Mouse (Mus musculus) MEL (cell line): ENCODE data around the gene Vopp1. TPM values are rescaled to one million over a fixed set of nuclear protein-coding genes. Genes with fewer than 3 reads are reported as not detected.

Experiments used
- DNase-seq: peaks from one replicate; pipeline ENCODE4 v3.0.0; 2011; ENCODE audit warnings: low read depth, low spot score
- H3K27ac ChIP-seq: 2 replicates; pipeline ENCODE4 v1.5.1; 2012; ENCODE audit warnings: low read depth, mild to moderate bottlenecking, control low read depth, low read length, moderate library complexity; ENCODE audit not compliant: control insufficient read depth
- H3K27me3 ChIP-seq, 2 experiments: fragments of 150-350 bp in 1 of 2; sonication (generic) in 1 of 2; 2 replicates each; pipeline ENCODE4 v1.6.1; 2012; ENCODE audit warnings: low read length in 2 of 2, mild to moderate bottlenecking in 2 of 2, improper control_type of control experiment in 1 of 2, moderate library complexity in 1 of 2; ENCODE audit not compliant: insufficient read depth in 2 of 2, control insufficient read depth in 1 of 2
- H3K36me3 ChIP-seq, 2 experiments: 2 replicates each; pipeline ENCODE4 v1.6.1; 2012 to 2014; ENCODE audit warnings: low read length in 2 of 2, improper control_type of control experiment in 1 of 2, inconsistent platforms in 1 of 2, mild to moderate bottlenecking in 1 of 2; ENCODE audit not compliant: insufficient read depth in 2 of 2, control insufficient read depth in 1 of 2
- H3K4me1 ChIP-seq, 2 experiments: fragments of 150-350 bp in 1 of 2; sonication (generic) in 1 of 2; 2 replicates each; pipeline ENCODE4 v1.6.1; 2012; ENCODE audit warnings: low read length in 2 of 2, improper control_type of control experiment in 1 of 2, mild to moderate bottlenecking in 1 of 2; ENCODE audit not compliant: insufficient read depth in 2 of 2, control insufficient read depth in 1 of 2
- H3K4me3 ChIP-seq, 2 experiments: fragments of 150-350 bp in 1 of 2; sonication (generic) in 1 of 2; 2 replicates each; pipeline ENCODE4 v1.5.1; 2012; ENCODE audit warnings: low read depth in 2 of 2, low read length in 2 of 2, mild to moderate bottlenecking in 2 of 2, moderate library complexity in 2 of 2, control low read depth in 1 of 2, improper control_type of control experiment in 1 of 2; ENCODE audit not compliant: control insufficient read depth in 1 of 2, insufficient read depth in 1 of 2
- H3K79me2 ChIP-seq: 2 replicates; pipeline ENCODE4 v1.6.1; 2012; ENCODE audit warnings: mild to moderate bottlenecking, low read length, moderate library complexity; ENCODE audit not compliant: control insufficient read depth, poor library complexity, insufficient read depth
- H3K9ac ChIP-seq: 2 replicates; pipeline ENCODE4 v1.6.1; 2012; ENCODE audit warnings: low read depth, mild to moderate bottlenecking, control low read depth, low read length, moderate library complexity; ENCODE audit not compliant: control insufficient read depth, poor library complexity, severe bottlenecking
- H3K9me3 ChIP-seq: fragments of 150-350 bp; sonication (generic); replicated peaks from 2 replicates; pipeline ENCODE4 v1.6.1; 2012; ENCODE audit warnings: mild to moderate bottlenecking, low read length, improper control_type of control experiment, moderate library complexity; ENCODE audit not compliant: insufficient read depth
- BHLHE40 ChIP-seq: IDR thresholded peaks from 2 replicates; pipeline ENCODE4 v1.6.1; 2012; ENCODE audit warnings: low read depth, mild to moderate bottlenecking, inconsistent platforms, low read length, improper control_type of control experiment, borderline replicate concordance
- CHD1 ChIP-seq: IDR thresholded peaks from 2 replicates; pipeline ENCODE4 v1.6.1; 2012; ENCODE audit warnings: low read depth, mild to moderate bottlenecking, inconsistent platforms, low read length, improper control_type of control experiment
- CHD2 ChIP-seq: IDR thresholded peaks from 2 replicates; pipeline ENCODE4 v1.6.1; 2011; ENCODE audit warnings: low read length, improper control_type of control experiment
- ELF1 ChIP-seq: IDR thresholded peaks from 2 replicates; pipeline ENCODE4 v1.6.1; 2014; ENCODE audit warnings: low read depth, mild to moderate bottlenecking, inconsistent platforms, low read length, improper control_type of control experiment, moderate library complexity
- EP300 ChIP-seq, 2 experiments: IDR thresholded peaks; 2 replicates each; pipeline ENCODE4 v1.6.1; 2011; ENCODE audit warnings: improper control_type of control experiment in 2 of 2, low read length in 2 of 2, low read depth in 1 of 2, mild to moderate bottlenecking in 1 of 2
- ETS1 ChIP-seq: IDR thresholded peaks from 2 replicates; pipeline ENCODE4 v1.6.1; 2012; ENCODE audit warnings: low read depth, mild to moderate bottlenecking, inconsistent platforms, low read length, improper control_type of control experiment, moderate library complexity
- GATA1 ChIP-seq: IDR thresholded peaks from 2 replicates; pipeline ENCODE4 v1.6.1; 2011; ENCODE audit warnings: low read depth, low read length, improper control_type of control experiment
- HCFC1 ChIP-seq: IDR thresholded peaks from 2 replicates; pipeline ENCODE4 v1.6.1; 2012; ENCODE audit warnings: low read depth, mild to moderate bottlenecking, inconsistent platforms, low read length, improper control_type of control experiment, moderate library complexity
- JUND ChIP-seq: IDR thresholded peaks from 2 replicates; pipeline ENCODE4 v1.6.1; 2011; ENCODE audit warnings: low read depth, mild to moderate bottlenecking, improper control_type of control experiment, low read length
- KAT2A ChIP-seq: conservative IDR thresholded peaks from 2 replicates; pipeline ENCODE4 v1.6.1; 2012; ENCODE audit warnings: low read depth, low read length, improper control_type of control experiment, inconsistent platforms
- MAX ChIP-seq: IDR thresholded peaks from 2 replicates; pipeline ENCODE4 v1.6.1; 2011; ENCODE audit warnings: low read length, improper control_type of control experiment
- MAZ ChIP-seq: IDR thresholded peaks from 2 replicates; pipeline ENCODE4 v1.6.1; 2012; ENCODE audit warnings: low read depth, mild to moderate bottlenecking, inconsistent platforms, low read length, improper control_type of control experiment
- MEF2A ChIP-seq: IDR thresholded peaks from 2 replicates; pipeline ENCODE4 v1.6.1; 2014; ENCODE audit warnings: low read depth, mild to moderate bottlenecking, inconsistent platforms, low read length, improper control_type of control experiment; ENCODE audit not compliant: poor library complexity, insufficient replicate concordance, severe bottlenecking; ENCODE audit errors: extremely low read depth
- MXI1 ChIP-seq: IDR thresholded peaks from 2 replicates; pipeline ENCODE4 v1.6.1; 2011; ENCODE audit warnings: mild to moderate bottlenecking, low read depth, low read length, improper control_type of control experiment
- MYC ChIP-seq: IDR thresholded peaks from 2 replicates; pipeline ENCODE4 v1.6.1; 2011; ENCODE audit warnings: low read depth, mild to moderate bottlenecking, low read length, improper control_type of control experiment, moderate library complexity
- NELFE ChIP-seq: IDR thresholded peaks from 2 replicates; pipeline ENCODE4 v1.6.1; 2011; ENCODE audit warnings: low read depth, low read length, improper control_type of control experiment
- NRF1 ChIP-seq: IDR thresholded peaks from 2 replicates; pipeline ENCODE4 v1.6.1; 2014; ENCODE audit warnings: low read depth, mild to moderate bottlenecking, inconsistent platforms, low read length, improper control_type of control experiment, moderate library complexity; ENCODE audit not compliant: poor library complexity, insufficient read depth, severe bottlenecking
- POLR2A ChIP-seq, 2 experiments: IDR thresholded peaks; 2 replicates each; pipeline ENCODE4 v1.6.1; 2011 to 2012; ENCODE audit warnings: low read length in 2 of 2, mild to moderate bottlenecking in 2 of 2, control low read depth in 1 of 2, improper control_type of control experiment in 1 of 2, low read depth in 1 of 2, moderate library complexity in 1 of 2; ENCODE audit not compliant: control insufficient read depth in 1 of 2, insufficient read depth in 1 of 2, poor library complexity in 1 of 2
- POLR2AphosphoS2 ChIP-seq: IDR thresholded peaks from 2 replicates; pipeline ENCODE4 v1.6.1; 2011; ENCODE audit warnings: low read length, improper control_type of control experiment
- POLR2AphosphoS5 ChIP-seq: IDR thresholded peaks from 2 replicates; pipeline ENCODE4 v1.6.1; 2012; ENCODE audit warnings: low read depth, borderline replicate concordance, mild to moderate bottlenecking, inconsistent platforms, low read length, moderate library complexity, mixed read lengths
- RCOR1 ChIP-seq: IDR thresholded peaks from 2 replicates; pipeline ENCODE4 v1.6.1; 2012; ENCODE audit warnings: low read depth, mild to moderate bottlenecking, inconsistent platforms, low read length, improper control_type of control experiment
- SIN3A ChIP-seq: IDR thresholded peaks from 2 replicates; pipeline ENCODE4 v1.6.1; 2012; ENCODE audit warnings: low read length, improper control_type of control experiment, inconsistent platforms
- TBP ChIP-seq: IDR thresholded peaks from 2 replicates; pipeline ENCODE4 v1.8.0; 2011; ENCODE audit warnings: low read depth, low read length, improper control_type of control experiment
- TCF12 ChIP-seq: IDR thresholded peaks from 2 replicates; pipeline ENCODE4 v1.6.1; 2014; ENCODE audit warnings: low read depth, mild to moderate bottlenecking, inconsistent platforms, low read length, improper control_type of control experiment, moderate library complexity
- UBTF ChIP-seq: IDR thresholded peaks from 2 replicates; pipeline ENCODE4 v1.6.1; 2012; ENCODE audit warnings: low read depth, mild to moderate bottlenecking, inconsistent platforms, low read length, improper control_type of control experiment, moderate library complexity, borderline replicate concordance; ENCODE audit not compliant: insufficient read depth
- USF1 ChIP-seq: IDR thresholded peaks from 2 replicates; pipeline ENCODE4 v1.6.1; 2014; ENCODE audit warnings: low read depth, mild to moderate bottlenecking, inconsistent platforms, low read length, improper control_type of control experiment, moderate library complexity
- USF2 ChIP-seq, 2 experiments: IDR thresholded peaks; 2 replicates each; pipeline ENCODE4 v1.6.1; 2011 to 2012; ENCODE audit warnings: improper control_type of control experiment in 2 of 2, low read length in 2 of 2, borderline replicate concordance in 1 of 2, inconsistent platforms in 1 of 2, low read depth in 1 of 2, mild to moderate bottlenecking in 1 of 2; ENCODE audit not compliant: insufficient read depth in 1 of 2
- ZKSCAN1 ChIP-seq: IDR thresholded peaks from 2 replicates; pipeline ENCODE4 v1.6.1; 2012; ENCODE audit warnings: low read depth, mild to moderate bottlenecking, inconsistent platforms, low read length, improper control_type of control experiment, moderate library complexity
- polyA plus RNA-seq, 2 experiments: library from polyadenylated mRNA; stranded (reverse) in 1 of 2; unstranded in 1 of 2; fragments of >175 nt in 1 of 2; fragments of >200 nt in 1 of 2; gene quantifications; 2 replicates each; pipeline versions ENCODE4 v1.2.1 to v1.2.4; 2012; ENCODE audit warnings: low replicate concordance in 2 of 2, low read depth in 1 of 2; ENCODE audit not compliant: insufficient read length in 2 of 2, insufficient read depth in 1 of 2, missing spikeins in 1 of 2
- total RNA-seq: library from RNA; depleted of rRNA; stranded (reverse); fragments of 300-350 nt; gene quantifications from 2 replicates; pipeline ENCODE4 v1.2.3, GENCODE M21; 2012

Vopp1 gene
- total and polyA plus RNA-seq, 3 experiments, result 14.2 to 17.0 TPM; not detected in 1

GRCm38 (mm10) chr6:57691467-57692261, 133.3 kb downstream of the Vopp1 start, which contains the start of gene Pyurf:
Pyurf (minus strand) TSS chr6:57692078.
- Histone ChIP-seq H3K9ac (peak within 1 kb of the TSS; percentile 80), H3K27me3 (no peaks in the 10 kb centered on the region), H3K27ac (peak within 1 kb of the TSS; percentile 57), H3K4me1 (peaks cover 3 to 5% of the 10 kb centered on the region in 2 experiments; a peak in 3 of 4 replicates), H3K36me3 (peaks cover 0 to 4% of the 10 kb centered on the region in 2 experiments; a peak in 3 of 4 replicates), H3K9me3 (no peaks in the 10 kb centered on the region), H3K4me3 (peak within 1 kb of the TSS; percentile 84 to 85), H3K79me2 (no peaks in the 10 kb centered on the region; the same call in 1 of the 2 replicates)
- 0 out of 2 replicates have a peak, but pooled peaks have one; percentile 16 for TF ChIP-seq HCFC1
- TF ChIP-seq MEF2A, result no peak
- no peak for TF ChIP-seq UBTF
- no peak for TF ChIP-seq CHD1
- peak; percentile 39 for TF ChIP-seq MXI1
- TF ChIP-seq POLR2AphosphoS2, result no peak
- TF ChIP-seq SIN3A, result peak; percentile 78
- TF ChIP-seq EP300 (IDR thresholded peaks at IDR 0.05; ENCODE audit: low read depth in 1 of 2, low read length in 2 of 2), result no peak
- TF ChIP-seq POLR2A (IDR thresholded peaks at IDR 0.05; ENCODE audit: control insufficient read depth in 1 of 2, insufficient read depth in 1 of 2, low read depth in 1 of 2, low read length in 2 of 2, poor library complexity in 1 of 2), result peak in 1 of 2 experiments; percentile 62
- TF ChIP-seq ETS1, result 0 out of 2 replicates have a peak, but pooled peaks have one; percentile 7
- peak; percentile 89 for TF ChIP-seq USF1
- no peak for TF ChIP-seq MYC
- TF ChIP-seq ZKSCAN1, result no peak
- no peak for TF ChIP-seq ELF1
- TF ChIP-seq KAT2A, result no peak
- no peak for TF ChIP-seq NELFE
- no peak for TF ChIP-seq JUND
- peak; percentile 2; the same call in 1 of the 2 replicates for TF ChIP-seq TBP
- peak; percentile 50; the same call in 1 of the 2 replicates for TF ChIP-seq MAX
- no peak for TF ChIP-seq POLR2AphosphoS5
- peak; percentile 48; the same call in 1 of the 2 replicates for TF ChIP-seq NRF1
- TF ChIP-seq RCOR1, result no peak
- no peak for TF ChIP-seq BHLHE40
- TF ChIP-seq CHD2, result no peak
- TF ChIP-seq MAZ, result no peak
- peak in 1 of 2 experiments; percentile 58; a peak in 1 of 4 replicates for TF ChIP-seq USF2 (IDR thresholded peaks at IDR 0.05; ENCODE audit: borderline replicate concordance in 1 of 2, insufficient read depth in 1 of 2, low read depth in 1 of 2, low read length in 2 of 2)
- TF ChIP-seq TCF12, result no peak
- no peak for TF ChIP-seq GATA1
- DNase-seq, result peak; percentile 92
